Mouse (Mus musculus): ENCODE results near the gene Arid3c.
"Not testable (repeated sequence)": the region's sequence is repeated elsewhere in the genome, so short reads cannot be mapped to it uniquely, and the experiment has no call there.

The Arid3c gene

DNA sequence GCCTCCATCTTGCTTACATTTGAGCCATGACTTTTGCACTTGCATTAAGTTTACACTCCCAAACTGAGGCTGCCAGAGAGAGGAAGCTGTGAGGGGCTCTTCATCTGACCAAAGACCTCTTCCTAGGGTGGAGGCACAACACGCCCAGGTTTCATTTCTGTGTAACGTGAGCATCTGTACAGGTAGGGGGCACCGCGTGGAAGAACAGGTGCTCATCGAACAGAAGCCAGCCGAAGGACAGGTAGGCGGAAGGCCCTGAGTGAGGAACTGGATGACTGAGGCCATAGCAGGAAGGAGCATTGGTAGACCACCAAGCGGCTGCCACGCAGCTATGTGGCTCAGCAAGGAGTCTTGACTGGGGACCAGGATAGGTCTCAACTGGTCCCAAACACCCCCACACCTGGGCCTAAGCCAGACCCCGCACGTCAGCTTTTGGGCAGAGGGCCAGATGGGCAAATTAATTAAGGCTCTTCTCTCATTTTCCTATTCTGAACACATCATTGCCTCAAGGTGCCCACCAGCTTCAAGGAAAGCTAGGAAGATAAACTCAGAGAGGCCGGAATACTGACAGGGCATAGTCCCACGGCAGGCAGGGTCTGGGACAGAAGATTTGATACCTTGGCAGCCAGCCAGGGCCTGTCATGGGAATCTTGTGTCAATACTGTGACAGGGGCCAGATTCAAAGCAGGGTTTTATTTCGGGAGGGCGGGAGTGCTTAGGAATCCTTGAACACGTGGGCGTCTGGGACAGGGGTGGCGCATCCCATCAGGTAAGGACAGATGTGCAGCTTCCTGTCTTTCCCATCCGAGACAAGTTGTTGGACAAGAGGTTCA, 24.8 kb downstream of the Arid3c start:
- DNase-seq (ENCODE audit: low spot score in 2 of 2) = no peak

DNA sequence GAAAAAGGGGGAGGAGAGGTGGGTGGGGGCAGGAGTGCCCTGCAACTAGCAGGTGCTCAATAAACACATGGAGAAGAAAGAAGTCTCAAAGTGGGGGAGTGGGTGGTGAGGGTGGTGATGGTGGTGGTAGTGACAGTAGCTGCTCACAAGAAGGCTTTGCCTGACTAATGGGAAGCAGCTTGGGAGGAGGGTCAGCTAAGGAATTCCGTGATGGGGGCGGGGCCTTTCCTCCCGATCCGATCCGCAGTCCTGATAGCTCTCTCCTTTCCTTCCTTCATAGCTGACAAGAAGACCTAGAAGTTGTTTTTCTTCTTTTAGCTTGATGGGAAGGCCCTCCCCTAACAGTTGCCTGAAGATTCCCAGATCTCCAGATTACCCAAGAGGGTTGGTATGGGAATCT, 26.3 kb downstream of the Arid3c start:
- no peak for DNase-seq (ENCODE audit: low spot score in 2 of 2)

DNA sequence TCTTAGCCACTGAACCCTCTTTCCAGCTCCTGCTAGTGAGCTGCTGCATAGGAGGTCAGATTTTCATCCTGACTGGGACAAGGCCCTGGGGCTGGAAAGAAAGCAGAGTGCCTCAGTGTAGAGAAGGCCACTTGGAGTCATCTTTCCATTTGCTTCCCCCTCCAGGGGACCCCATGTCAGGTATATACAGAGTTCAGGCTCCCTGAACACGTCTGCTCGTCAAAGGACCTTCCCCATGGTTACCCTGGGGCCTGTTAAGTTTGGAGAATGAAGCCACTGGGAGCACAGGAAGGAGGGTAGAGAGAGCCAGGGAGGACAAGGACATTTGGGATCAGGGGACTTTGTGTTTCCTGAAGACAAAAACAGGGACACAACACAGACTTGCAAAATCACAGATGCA, 28.7 kb downstream of the Arid3c start:
- not testable (repeated sequence) for DNase-seq (ENCODE audit: low spot score in 2 of 2)

DNA sequence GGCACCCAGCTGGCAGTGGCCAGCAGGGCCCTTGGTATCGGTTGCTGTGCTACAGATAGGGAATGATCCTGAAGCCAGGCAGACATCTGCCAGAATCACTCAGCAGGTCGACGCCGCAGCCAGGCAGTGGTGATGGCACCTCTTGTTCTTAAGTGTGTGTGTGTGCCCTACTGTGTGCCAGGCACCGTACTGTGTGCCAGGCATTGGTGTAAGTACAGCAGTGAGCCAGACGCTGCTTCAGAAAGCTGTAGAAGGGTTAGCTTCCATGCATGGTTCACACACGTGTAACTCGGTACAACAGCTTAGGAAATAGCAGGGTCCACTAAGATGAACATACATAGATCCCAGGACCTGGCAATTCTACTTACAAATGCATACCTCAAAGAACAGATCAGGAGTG, 30.7 kb downstream of the Arid3c start:
- not testable (repeated sequence) for DNase-seq (ENCODE audit: low spot score in 2 of 2)

DNA sequence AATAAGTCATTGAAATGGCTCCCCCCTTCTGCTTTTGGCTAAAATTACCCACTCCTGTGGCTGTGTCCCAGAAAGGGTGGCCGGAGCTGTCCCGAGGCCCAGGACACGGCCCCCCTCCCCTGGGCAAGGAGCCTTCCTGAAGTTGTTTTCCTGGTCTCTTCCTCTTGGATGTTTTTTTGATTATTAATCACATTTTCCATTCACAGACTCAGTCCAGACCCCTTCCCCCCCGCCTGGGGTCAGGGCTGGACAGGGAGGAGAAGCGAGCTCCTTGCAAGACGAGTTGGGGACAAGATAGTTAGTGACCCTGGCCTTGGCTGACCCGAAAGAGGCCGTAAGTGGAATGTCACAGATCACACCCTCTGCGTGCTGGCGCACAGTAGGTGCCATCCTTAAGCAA, 31.2 kb downstream of the Arid3c start, which contains the start of gene Il11ra1:
Gene Il11ra1, plus strand, starts transcription at position 207 of the 400 bp plus-strand sequence.
- DNase-seq (ENCODE audit: low spot score in 2 of 2) = not testable (repeated sequence)

DNA sequence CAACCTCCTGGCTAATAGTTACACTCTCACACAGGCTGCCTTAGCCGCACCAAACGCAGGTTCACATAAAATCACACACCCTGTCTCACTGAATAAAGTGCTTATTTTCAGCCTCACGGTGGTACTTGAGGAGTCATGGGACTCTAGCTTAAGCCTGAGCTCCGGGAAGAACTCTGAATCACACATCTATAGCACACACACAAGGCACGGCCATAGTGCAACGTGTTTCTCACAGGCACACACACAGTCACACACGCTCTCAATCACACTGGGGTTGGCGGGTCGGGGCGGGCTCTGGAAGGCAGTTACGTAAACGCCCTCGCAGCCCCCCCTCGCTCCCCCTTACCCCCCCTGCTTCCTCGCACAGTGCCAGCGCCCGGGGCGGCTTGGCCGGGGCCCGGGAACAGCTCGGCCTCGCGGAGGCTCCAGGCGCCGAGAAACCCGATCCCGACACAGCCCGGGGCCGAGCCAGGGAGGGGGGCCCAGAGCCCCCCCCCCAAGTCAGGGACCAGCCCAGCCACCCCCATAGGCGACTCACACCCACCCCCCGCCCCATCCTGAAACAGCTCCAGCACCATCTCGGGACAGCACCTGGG, 32.4 kb downstream of the Arid3c start:
- DNase-seq (ENCODE audit: low spot score in 2 of 2) = peak; percentile 51 to 52

- DNase-seq (ENCODE audit: low spot score in 2 of 2) = peak; percentile 64 to 83
These were observed 33.8 kb downstream of the Arid3c start, which contains the start of gene Cntfr for GRCm38 (mm10) chr4:41696930-41697841. Gene Cntfr (minus strand): TSS chr4:41697089.

GRCm38 (mm10) chr4:41696452-41696851, 34.5 kb downstream of the Arid3c start:
- not testable (repeated sequence) for DNase-seq (ENCODE audit: low spot score in 2 of 2)

DNA sequence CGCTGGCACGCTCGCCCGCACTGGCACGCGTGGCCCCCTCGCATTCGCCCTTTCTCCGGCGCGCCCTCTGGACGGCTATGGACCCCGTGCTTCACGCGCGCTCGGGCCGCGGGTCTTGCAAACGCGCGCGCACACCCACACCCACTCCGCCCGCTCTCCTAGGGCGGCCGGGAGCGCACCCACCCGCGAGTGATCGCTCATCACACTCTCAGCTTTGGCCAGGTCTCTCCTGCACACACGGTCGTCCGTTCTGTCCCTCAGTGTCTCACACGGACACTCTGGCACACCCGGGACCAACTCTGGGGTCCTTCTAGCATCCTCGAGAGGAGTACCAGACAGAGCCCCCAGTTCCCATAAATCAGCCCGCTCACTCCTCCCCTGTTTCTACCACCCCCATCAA, 35.1 kb downstream of the Arid3c start:
- DNase-seq (ENCODE audit: low spot score in 2 of 2) = not testable (repeated sequence)

GRCm38 (mm10) chr4:41693511-41693910, 37.4 kb downstream of the Arid3c start:
- not testable (repeated sequence) for DNase-seq (ENCODE audit: low spot score in 2 of 2)

GRCm38 (mm10) chr4:41690014-41690413, 40.9 kb downstream of the Arid3c start:
- not testable (repeated sequence) for DNase-seq (ENCODE audit: low spot score in 2 of 2)

- not testable (repeated sequence) for DNase-seq (ENCODE audit: low spot score in 2 of 2)
These were observed 42.4 kb downstream of the Arid3c start for GRCm38 (mm10) chr4:41688562-41688961.

DNA sequence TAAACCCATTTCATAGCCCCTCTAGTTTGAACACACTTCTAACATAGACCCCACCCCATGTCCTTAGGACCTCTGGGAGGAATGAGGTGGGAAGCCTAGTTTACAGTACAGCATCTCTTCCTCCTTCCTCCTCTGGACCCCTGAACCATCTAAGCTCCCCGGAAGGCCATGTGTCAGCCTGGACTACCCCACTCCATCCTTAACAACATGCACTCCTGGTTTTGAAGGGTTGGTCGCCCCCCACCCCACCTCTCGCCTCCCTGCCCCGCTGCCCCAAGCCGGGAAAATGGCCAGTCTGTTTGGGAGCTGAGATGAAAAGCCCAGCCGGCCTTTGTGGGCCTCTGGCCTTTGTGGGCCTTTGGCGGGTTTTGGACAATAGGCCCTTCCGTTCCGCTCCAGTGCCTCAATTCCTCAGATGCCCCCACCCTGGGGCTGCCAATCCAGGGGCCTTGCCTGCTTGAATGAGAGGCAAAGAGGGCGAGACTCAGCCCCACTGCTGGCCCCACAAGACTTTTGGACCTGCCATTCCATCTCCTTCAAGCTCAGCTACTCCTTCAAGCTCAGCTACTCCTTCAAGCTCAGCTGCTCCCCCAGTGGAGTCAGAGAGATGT, 45.0 kb downstream of the Arid3c start:
- DNase-seq (ENCODE audit: low spot score in 2 of 2) = not testable (repeated sequence)

DNA sequence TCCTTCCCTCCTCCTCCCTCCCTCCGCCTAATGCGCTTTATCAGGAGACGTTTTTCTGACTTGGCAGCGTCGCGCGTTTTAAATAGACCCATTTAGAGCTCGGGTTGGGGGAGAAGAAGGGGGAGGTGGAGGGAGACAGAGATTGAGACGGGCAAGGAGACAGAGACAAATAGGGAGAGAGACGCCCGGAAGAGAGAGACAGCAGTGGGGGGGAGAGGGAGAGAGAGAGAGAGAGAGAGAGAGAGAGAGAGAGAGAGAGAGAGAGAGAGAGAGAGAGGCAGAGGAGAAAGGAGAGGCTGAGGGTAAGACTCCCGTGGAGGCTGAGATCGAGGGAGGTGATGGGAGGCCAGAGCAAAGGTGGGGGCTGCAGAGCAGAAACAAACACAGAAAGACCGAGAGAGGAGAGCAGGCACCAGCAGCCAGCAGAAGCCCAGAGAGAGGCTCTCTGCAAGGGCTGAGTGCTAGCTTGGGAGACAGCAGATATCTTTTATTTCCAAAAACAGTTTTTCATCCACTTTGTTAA, 46.0 kb downstream of the Arid3c start:
- DNase-seq (ENCODE audit: low spot score in 2 of 2) = not testable (repeated sequence)

DNA sequence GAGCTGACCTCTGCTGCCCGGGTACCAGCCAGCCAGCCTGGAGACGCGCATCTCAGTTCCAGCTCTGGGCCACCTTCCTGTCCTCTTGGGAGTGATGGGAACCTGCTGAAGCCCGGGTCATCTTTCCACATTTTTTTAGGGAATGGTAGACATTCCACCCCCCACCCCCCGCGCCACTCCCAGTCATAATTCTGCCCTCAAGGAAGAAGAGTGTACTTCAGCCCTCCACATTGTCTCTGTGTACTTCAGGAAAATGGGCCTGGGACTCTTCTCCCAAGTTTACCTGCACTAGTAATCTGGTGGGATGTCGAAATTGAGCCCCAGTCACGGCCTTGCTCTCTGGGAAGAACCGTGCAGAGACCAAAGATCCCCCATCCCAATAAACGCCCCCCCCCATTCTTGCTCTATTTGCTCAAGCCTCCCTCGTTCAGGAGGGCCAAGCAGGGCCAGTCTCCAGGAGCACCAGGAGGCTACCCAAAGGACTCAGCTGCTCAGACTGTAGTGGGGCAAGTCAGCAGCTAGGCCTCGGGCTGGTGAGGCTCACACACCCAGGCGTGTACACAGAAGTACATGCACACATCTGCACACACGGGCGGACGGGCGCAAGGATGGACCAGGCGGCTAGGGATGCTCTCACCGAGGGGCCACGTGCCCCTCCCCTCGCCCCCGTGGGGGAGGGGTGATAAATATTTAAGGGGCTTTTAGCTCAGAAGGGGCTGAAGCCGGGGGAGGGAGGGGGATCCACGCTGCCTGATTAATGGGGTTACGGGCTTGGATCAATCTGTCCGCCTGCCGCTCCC, 46.6 kb downstream of the Arid3c start:
- DNase-seq (ENCODE audit: low spot score in 2 of 2) = not testable (repeated sequence)

GRCm38 (mm10) chr4:41683303-41683702, 47.6 kb downstream of the Arid3c start:
- not testable (repeated sequence) for DNase-seq (ENCODE audit: low spot score in 2 of 2)

GRCm38 (mm10) chr4:41682789-41683188, 48.2 kb downstream of the Arid3c start:
- no peak for DNase-seq (ENCODE audit: low spot score in 2 of 2)

GRCm38 (mm10) chr4:41681947-41682346, 49.0 kb downstream of the Arid3c start:
- DNase-seq (ENCODE audit: low spot score in 2 of 2) = no peak

DNA sequence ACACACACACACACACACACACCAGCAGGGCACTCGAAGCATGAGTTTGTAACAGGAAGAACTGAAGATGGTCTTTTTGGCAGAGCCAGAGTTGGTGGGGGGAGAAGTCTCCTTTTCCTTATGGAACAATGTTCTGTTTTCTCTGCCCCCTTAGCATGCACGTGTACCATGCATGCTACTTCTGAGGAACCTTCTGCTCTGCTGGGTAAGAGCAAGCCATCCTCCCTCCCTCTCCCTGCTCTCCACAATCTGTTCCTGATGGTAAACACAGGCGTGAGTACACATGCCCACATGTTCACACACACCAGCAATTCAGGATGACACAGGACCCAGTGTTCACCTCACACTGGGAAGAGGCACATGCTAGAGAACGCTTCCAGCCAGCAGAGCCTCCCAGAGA, 49.8 kb downstream of the Arid3c start:
- no peak for DNase-seq (ENCODE audit: low spot score in 2 of 2)

DNA sequence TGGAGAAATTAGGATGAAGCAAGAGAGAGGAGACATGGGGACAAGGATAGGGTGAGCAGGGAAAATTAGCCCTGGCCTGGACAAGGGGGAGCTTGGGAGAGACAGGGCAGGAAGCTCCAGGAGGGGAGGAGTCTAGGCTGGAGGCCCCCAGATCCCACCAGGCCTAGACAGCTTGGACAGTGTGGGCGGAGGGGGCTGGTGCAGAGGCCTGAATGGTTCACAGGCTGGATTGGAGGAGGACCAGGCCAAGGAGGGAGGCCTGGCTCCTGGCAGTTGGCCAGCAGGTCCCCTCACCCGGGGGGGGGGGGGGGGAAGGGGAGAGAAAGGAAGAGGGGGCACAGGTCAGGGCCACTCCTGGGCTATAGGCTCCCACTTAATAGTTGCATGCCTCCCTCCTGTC, 51.7 kb downstream of the Arid3c start:
- no peak for DNase-seq (ENCODE audit: low spot score in 2 of 2)
